Mouse (Mus musculus): ENCODE results near the gene Cts7. TPM values are rescaled to one million over a fixed set of nuclear protein-coding genes. Genes with fewer than 3 reads are reported as not detected.

The Cts7 gene
- polyA plus RNA-seq (2015; fragmentation: Nextera tagmentation; extraction: Ambion mirVana), result not detected in 2 replicates

- no peak for ATAC-seq (replicated peaks; ENCODE audit: extremely low read depth, insufficient read depth, low FRiP score)
- H3K9me3 ChIP-seq (replicated peaks; ENCODE audit: control insufficient read depth, low read length), result peaks cover 6% of the 10 kb centered on the region; the same call in 1 of the 2 replicates
- H3K36me3 ChIP-seq (ENCODE audit: control insufficient read depth, insufficient read depth), result no peaks in the 10 kb centered on the region
- H3K27ac ChIP-seq (ENCODE audit: low read length), result no peak within 1 kb of the TSS
- no peak within 1 kb of the TSS for H3K4me2 ChIP-seq (ENCODE audit: low read depth, low read length)
- H3K4me3 ChIP-seq (ENCODE audit: low read length), result no peak within 1 kb of the TSS
- H3K27me3 ChIP-seq (ENCODE audit: control insufficient read depth, insufficient read depth, low read length), result no peaks in the 10 kb centered on the region
- no peaks in the 10 kb centered on the region for H3K4me1 ChIP-seq (ENCODE audit: control insufficient read depth, insufficient read depth, low read length)
- no peak within 1 kb of the TSS for H3K9ac ChIP-seq (ENCODE audit: low read length)
These were observed at the start of gene Cts7 for GRCm38 (mm10) chr13:61358097-61358496. Gene Cts7, minus strand, starts transcription at chr13:61358197.

Small RNAs within 50 kb of the gene (microRNA-seq; reads per million reads assigned to microRNA genes)
- not detected for gene Gm27704

Other genes starting within 250 kb of the Cts7 start
- not detected in 2 replicates for gene Ctsr, start 193.9 kb downstream of the Cts7 start, polyA plus RNA-seq (2015; fragmentation: Nextera tagmentation; extraction: Ambion mirVana)
- not detected in 2 replicates for gene Cts6, start 154.8 kb downstream of the Cts7 start, polyA plus RNA-seq (2015; fragmentation: Nextera tagmentation; extraction: Ambion mirVana)
- gene Cts8, start 102.8 kb downstream of the Cts7 start, polyA plus RNA-seq (2015; fragmentation: Nextera tagmentation; extraction: Ambion mirVana), result not detected in 2 replicates
- gene Gm49398, start 69.4 kb downstream of the Cts7 start, polyA plus RNA-seq (2015; fragmentation: Nextera tagmentation; extraction: Ambion mirVana), result not detected in 2 replicates
- gene Ctsm, start 183.6 kb upstream of the Cts7 start, polyA plus RNA-seq (2015; fragmentation: Nextera tagmentation; extraction: Ambion mirVana), result not detected in 2 replicates
- gene Gm49352, start 210.0 kb upstream of the Cts7 start, polyA plus RNA-seq (2015; fragmentation: Nextera tagmentation; extraction: Ambion mirVana), result not detected in 2 replicates
- not detected in 2 replicates for gene Cts3, start 211.9 kb upstream of the Cts7 start, polyA plus RNA-seq (2015; fragmentation: Nextera tagmentation; extraction: Ambion mirVana)